Mouse (Mus musculus) liver, embryonic 16.5 days (tissue): Measurements from ENCODE around the gene Prkcb. TPM values are rescaled to one million over a fixed set of nuclear protein-coding genes. Genes with fewer than 3 reads are reported as not detected.

Source experiments
- ATAC-seq: fragments of 200-750 bp; cut with Nextera tagmentation; 2 replicates; pipeline ENCODE4 v1.8.0; 2017; ENCODE audit warnings: low read depth, mild to moderate bottlenecking, moderate number of reproducible peaks, moderate library complexity
- H3K27ac ChIP-seq: fragments of 300-500 bp; sonication (generic); 2 replicates; pipeline ENCODE4 v1.5.1; 2014; ENCODE audit warnings: mild to moderate bottlenecking, low read length
- H3K27me3 ChIP-seq: fragments of 300-500 bp; sonication (generic); 2 replicates; pipeline ENCODE4 v1.6.1; 2014; ENCODE audit warnings: low read depth, low read length, mixed read lengths; ENCODE audit not compliant: control insufficient read depth, insufficient read depth
- H3K36me3 ChIP-seq: fragments of 300-500 bp; sonication (generic); 2 replicates; pipeline ENCODE4 v1.6.1; 2014; ENCODE audit warnings: mild to moderate bottlenecking; ENCODE audit not compliant: control insufficient read depth, insufficient read depth
- H3K4me1 ChIP-seq: fragments of 300-500 bp; sonication (generic); 2 replicates; pipeline ENCODE4 v1.6.1; 2014; ENCODE audit warnings: low read depth, low read length, mixed read lengths; ENCODE audit not compliant: control insufficient read depth
- H3K4me2 ChIP-seq: fragments of 300-500 bp; sonication (generic); 2 replicates; pipeline ENCODE4 v1.6.1; 2014; ENCODE audit warnings: low read depth, low read length, mixed read lengths
- H3K4me3 ChIP-seq: fragments of 300-500 bp; sonication (generic); 2 replicates; pipeline ENCODE4 v1.5.1; 2014; ENCODE audit warnings: low read depth, mild to moderate bottlenecking, low read length
- H3K9ac ChIP-seq: fragments of 300-500 bp; sonication (generic); 2 replicates; pipeline ENCODE4 v1.6.1; 2014; ENCODE audit warnings: low read depth, low read length
- H3K9me3 ChIP-seq: fragments of 300-500 bp; sonication (generic); replicated peaks from 2 replicates; pipeline ENCODE4 v1.6.1; 2016; ENCODE audit warnings: low read length; ENCODE audit not compliant: control insufficient read depth
- WGBS: fragments of 180-500 bp; shearing (Covaris S2); extraction: QIAGEN DNeasy Blood & Tissue Kit; methylation state at CpG from one replicate; pipeline ENCODE4 v1.1.7; 2014; ENCODE audit not compliant: insufficient replicate concordance; 5-methylcytosine and 5-hydroxymethylcytosine counted together
- polyA plus RNA-seq: library from polyadenylated mRNA; unstranded; fragments of >200 nt; fragmentation: Nextera tagmentation; extraction: Ambion mirVana; gene quantifications from 2 replicates; pipeline ENCODE4 v1.2.1, GENCODE M21; 2015

Gene Prkcb
- polyA plus RNA-seq, 1 experiment from 2014 or later: 4.7 TPM

DNA sequence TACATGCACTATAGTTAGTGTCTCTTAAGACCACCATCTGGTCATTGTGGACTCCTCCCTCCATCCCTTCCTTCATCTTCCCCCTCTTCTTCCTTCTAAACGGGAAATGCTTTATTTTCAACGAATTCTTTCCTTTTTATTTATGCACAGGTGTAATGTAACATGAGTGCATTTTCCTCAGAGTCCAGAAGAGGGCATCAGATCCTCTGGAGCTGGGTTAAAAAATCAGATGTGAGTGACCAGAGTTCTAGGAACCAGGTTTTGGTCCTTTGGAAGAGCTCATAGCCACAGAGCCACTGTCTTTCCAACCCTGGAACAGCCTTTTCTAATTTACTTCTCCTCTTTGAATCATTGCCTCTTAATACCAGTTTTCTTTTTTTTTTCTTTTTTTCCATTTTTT is 6.0 kb upstream of the Prkcb start:
- ATAC-seq: no peak
- no peaks in the 10 kb centered on the region for H3K4me1 ChIP-seq
- no peaks in the 10 kb centered on the region for H3K9me3 ChIP-seq
- H3K27me3 ChIP-seq: no peaks in the 10 kb centered on the region
- H3K27ac ChIP-seq: no peak overlapping the region
- H3K4me3 ChIP-seq: no peak overlapping the region
- no peak overlapping the region for H3K9ac ChIP-seq
- no peak overlapping the region for H3K4me2 ChIP-seq
- no peaks in the 10 kb centered on the region for H3K36me3 ChIP-seq
- WGBS: 49% methylated on average over 2 of the region's 2 CpGs

DNA sequence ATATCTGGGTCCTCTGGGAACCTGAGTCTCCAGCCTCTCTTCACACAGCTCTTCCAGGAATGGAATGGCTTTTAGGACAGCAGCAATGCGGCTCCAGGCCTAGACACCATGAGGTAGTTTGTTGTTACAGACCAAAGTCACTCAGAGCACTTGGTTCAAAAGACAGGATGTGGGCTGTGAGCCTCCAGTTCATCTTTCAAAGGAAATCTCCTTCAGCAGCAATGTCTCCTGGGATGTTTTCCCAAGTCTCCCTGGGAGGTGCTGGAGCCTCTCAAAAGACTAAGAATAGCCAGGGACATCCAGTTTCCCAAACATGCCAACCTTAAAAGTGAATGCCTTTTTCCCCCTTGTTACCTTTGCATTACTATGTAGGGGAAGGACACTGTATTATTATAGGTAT is 1.3 kb upstream of the Prkcb start:
- no peak overlapping the region for H3K9ac ChIP-seq
- peaks cover 24% of the 10 kb centered on the region for H3K27me3 ChIP-seq
- H3K27ac ChIP-seq: no peak overlapping the region
- H3K36me3 ChIP-seq: no peaks in the 10 kb centered on the region
- H3K4me2 ChIP-seq: no peak overlapping the region
- H3K4me1 ChIP-seq: no peaks in the 10 kb centered on the region; the same call in none of the 2 replicates
- 41% methylated on average over 1 of the region's 1 CpGs for WGBS
- no peaks in the 10 kb centered on the region for H3K9me3 ChIP-seq
- no peak for ATAC-seq
- H3K4me3 ChIP-seq: no peak overlapping the region

DNA sequence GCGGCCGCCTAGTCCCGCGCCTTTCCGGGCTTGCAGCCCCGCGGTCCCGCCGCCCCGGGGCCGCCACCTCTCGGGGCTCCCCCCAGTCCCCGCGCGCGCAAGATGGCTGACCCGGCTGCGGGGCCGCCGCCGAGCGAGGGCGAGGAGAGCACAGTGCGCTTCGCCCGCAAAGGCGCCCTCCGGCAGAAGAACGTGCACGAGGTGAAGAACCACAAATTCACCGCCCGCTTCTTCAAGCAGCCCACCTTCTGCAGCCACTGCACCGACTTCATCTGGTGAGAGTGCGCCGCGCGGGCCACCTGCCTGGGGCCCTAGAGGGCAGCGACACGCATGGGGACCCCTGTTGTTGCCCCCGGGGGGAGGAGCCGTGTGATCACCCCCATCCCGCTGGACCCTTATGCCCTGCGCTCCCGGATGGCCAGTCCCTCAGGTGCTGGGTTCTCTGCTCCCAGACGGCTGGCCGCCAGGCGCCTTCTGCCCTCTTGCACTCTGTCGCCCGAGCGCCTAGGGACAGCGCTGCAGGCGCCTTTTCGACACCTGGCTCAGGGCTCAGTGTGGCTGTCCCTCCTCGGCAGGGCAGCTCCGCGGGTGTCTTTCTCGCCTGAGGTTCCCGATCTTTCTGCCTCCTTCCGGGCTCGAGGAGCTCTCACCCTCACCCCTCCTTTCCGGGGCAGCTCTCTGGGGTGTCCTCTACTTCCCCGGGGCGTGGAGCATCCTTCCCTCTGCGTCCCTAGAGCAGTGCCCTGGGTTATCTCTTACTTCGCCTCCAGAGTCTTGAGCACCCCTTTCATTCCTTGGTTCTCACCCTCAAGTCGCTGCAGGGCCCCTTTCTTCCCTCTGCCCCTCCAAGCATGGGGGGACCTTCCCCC is 926 bp downstream of the Prkcb start:
- Histone ChIP-seq H3K36me3 (no peaks in the 10 kb centered on the region), H3K27me3 (peaks cover 24% of the 10 kb centered on the region), H3K9me3 (no peaks in the 10 kb centered on the region), H3K27ac (no peak overlapping the region), H3K4me3 (peak overlapping the region; percentile 50), H3K4me2 (peak overlapping the region; percentile 58), H3K4me1 (no peaks in the 10 kb centered on the region; the same call in none of the 2 replicates), H3K9ac (peak overlapping the region; percentile 42)
- peak; percentile 39 for ATAC-seq
- WGBS: under 1% methylated on average over 50 of the region's 66 CpGs

DNA sequence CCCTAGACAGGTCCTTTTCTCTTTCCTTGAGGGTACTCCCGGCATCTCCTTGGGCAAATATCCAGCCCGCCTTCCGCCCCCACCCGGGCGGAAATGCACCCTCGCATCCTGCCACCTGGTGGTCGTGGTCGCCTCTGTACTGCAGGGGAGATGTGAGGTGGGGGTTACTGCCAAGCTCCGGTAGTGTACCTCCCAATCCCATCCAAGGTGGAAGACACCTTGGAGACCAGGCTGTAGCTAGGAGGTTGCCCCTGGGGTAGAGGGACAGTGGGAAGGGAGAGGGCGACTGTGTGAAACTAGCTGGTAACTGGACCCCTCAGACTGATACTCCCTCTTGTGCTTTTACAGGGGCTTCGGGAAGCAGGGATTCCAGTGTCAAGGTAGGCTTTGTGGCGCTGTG is 1.6 kb downstream of the Prkcb start:
- no peaks in the 10 kb centered on the region for H3K36me3 ChIP-seq
- H3K27ac ChIP-seq: no peak overlapping the region
- H3K4me1 ChIP-seq: no peaks in the 10 kb centered on the region; the same call in none of the 2 replicates
- H3K9ac ChIP-seq: no peak overlapping the region
- peak overlapping the region; percentile 50 for H3K4me3 ChIP-seq
- 15% methylated on average over 12 of the region's 12 CpGs for WGBS
- H3K27me3 ChIP-seq: peaks cover 24% of the 10 kb centered on the region
- ATAC-seq: no peak
- H3K9me3 ChIP-seq: no peaks in the 10 kb centered on the region
- H3K4me2 ChIP-seq: peak overlapping the region; percentile 58; the same call in 1 of the 2 replicates

DNA sequence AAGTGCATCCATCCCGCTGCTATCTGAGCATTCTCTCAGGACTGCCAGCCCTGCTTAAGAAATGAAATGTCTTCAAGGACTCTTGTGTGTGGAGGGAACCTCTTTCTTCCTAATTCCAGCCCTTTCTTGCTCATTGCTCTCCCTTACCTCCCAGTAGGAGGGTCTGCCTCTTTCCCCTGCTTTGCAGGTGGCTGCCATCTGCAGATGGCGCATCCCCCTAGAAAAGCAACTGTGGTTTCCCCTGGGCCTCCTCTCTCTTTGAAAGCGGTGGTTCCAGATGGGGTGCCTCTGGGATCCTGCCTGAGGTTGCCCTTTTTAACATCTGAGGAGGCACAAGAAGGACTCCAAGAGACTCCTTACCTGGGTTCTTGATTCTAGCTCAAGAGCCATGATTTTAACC is 2.2 kb downstream of the Prkcb start:
- 46% methylated on average over 3 of the region's 3 CpGs for WGBS
- H3K4me2 ChIP-seq: 0 out of 2 replicates have a peak overlapping the region, but pooled peaks have one; percentile 58

DNA sequence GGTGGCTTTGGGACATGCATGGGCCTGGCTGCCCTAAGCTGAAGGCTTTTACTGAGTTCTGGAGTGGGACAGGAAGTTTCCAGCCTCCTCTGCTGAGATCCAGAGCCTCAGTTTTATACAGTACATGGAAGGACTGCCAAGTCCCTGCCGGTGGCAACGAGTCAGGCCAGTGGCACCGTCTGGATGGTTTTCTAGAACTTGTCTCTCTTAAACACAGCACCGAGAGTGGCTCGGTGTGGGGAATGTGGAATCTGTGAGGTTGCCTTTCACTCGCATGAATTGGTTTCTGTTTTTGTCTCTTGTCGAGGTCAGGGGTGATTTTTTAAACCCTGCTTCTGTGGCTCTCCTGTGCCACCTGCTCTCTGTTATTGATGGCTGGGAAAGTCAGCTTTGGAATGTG is 3.6 kb downstream of the Prkcb start:
- Histone ChIP-seq H3K4me3 (no peak overlapping the region), H3K27ac (no peak overlapping the region), H3K4me2 (no peak overlapping the region), H3K9me3 (no peaks in the 10 kb centered on the region), H3K36me3 (no peaks in the 10 kb centered on the region), H3K27me3 (peaks cover 24% of the 10 kb centered on the region), H3K4me1 (no peaks in the 10 kb centered on the region; the same call in none of the 2 replicates), H3K9ac (no peak overlapping the region)
- ATAC-seq: no peak
- 42% methylated on average over 7 of the region's 7 CpGs for WGBS

More for the DNA sequence above, 2.2 kb downstream of the Prkcb start:
- Histone ChIP-seq H3K9me3 (no peaks in the 10 kb centered on the region), H3K27ac (no peak overlapping the region), H3K4me3 (no peak overlapping the region), H3K4me1 (no peaks in the 10 kb centered on the region; the same call in none of the 2 replicates), H3K9ac (no peak overlapping the region), H3K36me3 (no peaks in the 10 kb centered on the region), H3K27me3 (peaks cover 24% of the 10 kb centered on the region)
- no peak for ATAC-seq

DNA sequence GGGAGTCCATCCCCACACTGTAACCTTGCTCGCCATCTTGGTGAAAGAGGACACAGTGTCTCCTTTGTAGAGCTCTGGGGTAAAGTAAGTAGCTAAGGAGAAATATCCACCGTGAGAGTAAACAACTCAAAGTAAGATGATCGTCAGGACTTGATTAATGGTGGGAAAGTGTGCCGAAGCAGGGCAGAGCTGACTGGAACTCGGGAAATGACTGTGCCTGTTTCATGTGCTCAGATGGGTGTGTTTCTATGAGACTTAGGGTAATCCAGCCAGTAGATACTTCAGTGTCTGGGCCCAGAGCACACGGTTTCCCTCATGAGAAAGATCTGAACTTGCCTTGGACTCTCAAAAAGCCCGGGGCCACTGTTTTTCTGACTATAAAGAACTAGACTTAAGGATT is 5.6 kb downstream of the Prkcb start:
- H3K4me2 ChIP-seq: no peak overlapping the region
- WGBS: 57% methylated on average over 7 of the region's 7 CpGs
- no peak overlapping the region for H3K9ac ChIP-seq
- H3K36me3 ChIP-seq: no peaks in the 10 kb centered on the region
- no peaks in the 10 kb centered on the region for H3K9me3 ChIP-seq
- no peak overlapping the region for H3K4me3 ChIP-seq
- no peaks in the 10 kb centered on the region; the same call in 1 of the 2 replicates for H3K4me1 ChIP-seq
- ATAC-seq: no peak
- H3K27me3 ChIP-seq: peaks cover 15% of the 10 kb centered on the region
- H3K27ac ChIP-seq: no peak overlapping the region

DNA sequence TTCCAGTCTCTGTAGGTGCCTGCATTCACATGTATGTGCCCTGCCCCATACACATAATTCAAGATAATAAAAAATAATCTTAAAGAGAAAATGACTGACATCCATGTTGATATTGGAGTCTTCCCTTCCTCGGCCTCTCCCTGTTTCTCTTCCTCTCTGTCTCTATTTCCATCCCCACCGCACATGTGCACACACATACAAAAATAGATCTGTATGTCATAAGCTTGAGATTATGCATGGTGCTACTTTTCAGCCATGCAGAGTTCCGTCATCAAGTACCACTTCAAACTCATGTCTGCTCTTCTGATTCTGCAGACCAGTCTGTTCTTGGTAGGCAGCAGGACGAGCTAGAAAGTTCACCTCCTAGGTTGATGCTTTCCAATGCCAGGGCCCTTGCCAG is 6.8 kb downstream of the Prkcb start:
- Histone ChIP-seq H3K27me3 (peaks cover 3% of the 10 kb centered on the region), H3K4me3 (no peak overlapping the region), H3K4me2 (no peak overlapping the region), H3K27ac (no peak overlapping the region), H3K36me3 (no peaks in the 10 kb centered on the region), H3K9ac (no peak overlapping the region), H3K9me3 (no peaks in the 10 kb centered on the region), H3K4me1 (no peaks in the 10 kb centered on the region)
- 61% methylated on average over 4 of the region's 4 CpGs for WGBS
- ATAC-seq: no peak

DNA sequence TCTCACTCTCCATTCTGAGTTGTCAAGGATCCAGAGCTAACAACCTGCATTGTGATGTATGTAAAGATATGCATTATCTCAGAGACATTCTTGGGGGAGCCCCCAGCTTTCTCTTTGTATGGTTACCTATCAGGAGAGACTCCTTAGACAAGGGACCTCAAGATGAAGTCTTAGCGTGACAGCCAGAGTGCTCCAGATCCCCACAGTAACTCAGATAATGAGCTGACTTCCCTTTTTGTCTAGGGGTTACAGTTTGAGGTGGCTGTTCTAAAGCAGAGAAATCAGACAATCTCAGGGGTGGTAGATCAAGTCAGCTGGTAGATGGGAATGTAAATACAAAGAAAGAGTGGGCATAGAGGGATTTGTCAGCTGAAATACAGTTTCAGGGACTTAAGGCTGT is 7.8 kb downstream of the Prkcb start:
- Histone ChIP-seq H3K4me1 (no peaks in the 10 kb centered on the region), H3K27me3 (no peaks in the 10 kb centered on the region; the same call in 1 of the 2 replicates), H3K9ac (no peak overlapping the region), H3K9me3 (no peaks in the 10 kb centered on the region), H3K4me2 (no peak overlapping the region), H3K27ac (no peak overlapping the region), H3K4me3 (no peak overlapping the region), H3K36me3 (no peaks in the 10 kb centered on the region)
- no peak for ATAC-seq
- WGBS: 0% methylated on average over 1 of the region's 1 CpGs
